Mouse (Mus musculus) heart, adult 18-20 months (tissue): ENCODE results near the gene L3mbtl4. TPM values are rescaled to one million over a fixed set of nuclear protein-coding genes. Genes with fewer than 3 reads are reported as not detected.
A peak's percentile ranks its signal among the peaks of the same experiment; 100 is the strongest.

Source experiments
- DNase-seq, 2 experiments: peaks; one replicate each; pipeline ENCODE4 v3.0.0; 2021 to 2022; ENCODE audit warnings: mixed read lengths in 1 of 2
- total RNA-seq, 2 experiments: library from RNA; stranded (reverse); gene quantifications; 2 replicates each; pipeline ENCODE4 v1.2.3; 2021

L3mbtl4 gene
- total RNA-seq, 2 experiments from 2014 or later, result 0.15 TPM; not detected in 1

DNA sequence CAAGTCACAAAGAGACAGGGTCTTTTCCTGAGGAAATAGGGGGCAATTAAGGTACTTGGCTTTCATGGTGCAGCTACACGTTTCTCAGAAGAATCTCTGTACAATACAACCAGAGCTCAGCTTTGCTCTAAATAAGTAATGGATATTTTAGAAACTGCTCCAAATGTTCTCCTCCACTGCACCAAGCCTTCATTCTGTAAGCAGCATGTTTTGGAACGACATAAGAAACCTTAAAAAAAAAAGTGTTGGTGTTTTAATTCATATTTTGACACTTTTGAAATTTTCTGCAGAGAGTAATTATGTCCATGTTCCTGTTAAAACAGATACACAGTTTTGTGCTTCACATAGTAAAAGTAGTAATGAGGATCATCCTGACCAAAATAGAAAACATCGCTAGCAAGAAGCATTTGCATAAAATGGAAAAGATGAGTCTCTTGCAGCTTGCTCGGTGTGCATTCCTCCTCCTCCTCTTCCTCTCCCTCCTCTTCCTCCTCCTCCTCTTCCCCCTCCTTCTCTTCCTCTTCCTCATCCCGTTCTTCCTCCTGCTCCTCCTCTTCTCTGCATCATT lies 369.0 kb downstream of the L3mbtl4 start:
- DNase-seq, result no peak

DNA sequence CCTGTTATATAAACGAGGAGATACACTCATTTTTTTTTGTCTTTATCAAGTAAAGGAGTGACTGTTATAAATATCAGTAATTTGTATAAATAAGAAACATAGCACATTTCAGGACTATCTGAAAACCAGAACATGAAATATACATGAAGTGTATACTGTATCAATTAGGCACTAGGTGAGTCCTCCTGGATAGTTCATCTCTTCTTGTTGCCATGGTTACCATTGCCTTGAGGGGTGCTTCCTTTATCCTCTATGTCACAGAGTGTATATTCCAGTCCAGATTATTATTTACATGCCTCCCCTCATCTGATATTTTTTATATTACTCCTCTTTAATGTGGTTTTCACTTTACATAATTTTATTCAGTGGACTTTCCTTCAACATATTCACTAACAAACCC lies 392.9 kb downstream of the L3mbtl4 start:
- DNase-seq, result no peak

GRCm38 (mm10) chr17:68672088-68672504 lies 398.5 kb downstream of the L3mbtl4 start:
- no peak for DNase-seq

DNA sequence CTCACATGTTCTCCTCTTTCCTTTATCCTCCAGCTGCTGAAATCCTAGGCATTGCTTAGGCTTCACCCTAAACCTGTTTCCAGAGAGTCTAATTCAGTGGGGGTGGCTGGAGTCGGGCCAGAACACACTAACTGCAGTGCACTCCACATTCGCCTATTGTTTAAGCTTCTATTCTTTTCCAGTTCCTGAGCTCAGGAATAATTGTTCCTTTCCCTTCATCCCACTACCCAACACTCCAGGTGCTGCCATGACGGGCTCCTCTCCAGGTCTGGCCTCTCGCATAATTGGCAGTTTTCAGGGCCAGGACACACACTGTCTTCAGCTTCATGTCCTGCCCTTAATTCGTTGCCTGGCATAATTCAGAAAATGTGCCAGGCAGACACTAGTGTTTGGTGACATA lies 437.1 kb downstream of the L3mbtl4 start:
- DNase-seq, result no peak

- no peak for DNase-seq
Observed at GRCm38 (mm10) chr17:68711350-68711749, 437.8 kb downstream of the L3mbtl4 start.

DNA sequence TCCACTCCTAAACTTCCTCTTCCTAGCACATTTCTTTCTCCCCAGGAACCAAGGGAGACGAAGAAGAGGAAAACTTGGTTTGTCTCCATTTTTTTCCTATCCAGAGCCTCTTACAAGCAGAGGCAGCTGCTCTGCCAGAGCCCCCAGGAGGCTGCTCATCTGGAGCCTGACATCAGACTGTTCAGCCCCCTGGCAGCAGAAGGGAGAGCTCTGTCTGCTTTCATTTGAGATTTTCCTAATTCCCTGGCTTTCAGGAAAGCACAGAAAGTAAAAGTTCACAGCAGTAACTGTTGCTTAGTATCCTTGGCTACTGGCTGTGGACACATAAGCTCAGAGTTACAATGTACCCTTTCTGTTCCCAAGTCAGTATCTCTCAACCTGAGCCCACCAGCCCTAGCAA lies 474.7 kb downstream of the L3mbtl4 start:
- DNase-seq, result peak; percentile 12 to 41

DNA sequence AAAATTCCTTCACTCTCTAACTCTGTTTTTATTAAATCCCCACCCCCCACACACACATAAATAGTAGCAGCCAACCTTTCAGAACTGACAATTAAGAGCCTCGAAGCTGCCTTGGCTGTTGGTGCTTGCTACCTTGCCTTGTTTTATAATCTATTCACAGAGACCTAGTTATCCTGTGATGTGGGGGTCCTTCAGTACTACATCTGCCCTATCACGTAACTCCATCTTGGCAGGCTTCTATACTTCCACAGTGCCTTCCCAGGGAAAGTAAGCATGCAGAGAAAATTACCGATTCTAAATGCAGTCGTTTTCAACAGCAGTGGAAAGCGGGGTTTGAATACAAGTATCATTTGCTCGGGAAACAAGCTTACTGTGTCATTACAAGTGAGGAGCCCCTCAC lies 476.9 kb downstream of the L3mbtl4 start:
- DNase-seq, result no peak

DNA sequence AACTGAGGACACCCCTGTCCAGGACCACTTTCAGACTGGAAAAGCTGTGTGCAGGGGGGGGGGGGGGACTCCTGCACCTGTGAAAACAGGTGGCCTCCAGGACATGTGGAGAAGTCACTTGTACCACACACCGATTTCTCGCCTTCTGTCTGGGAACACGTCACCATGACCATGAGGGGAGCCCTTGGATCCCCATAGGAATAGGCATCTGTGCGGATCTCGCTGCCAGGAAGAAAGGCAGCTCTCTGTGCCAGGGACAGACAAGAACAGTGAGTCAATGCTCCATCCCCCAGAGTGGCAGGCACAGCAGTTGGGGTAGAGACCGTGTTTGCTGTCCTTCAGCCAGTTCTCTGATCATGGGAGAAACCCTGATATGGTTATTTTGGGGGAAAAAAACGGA lies 479.5 kb downstream of the L3mbtl4 start:
- DNase-seq, result no peak

DNA sequence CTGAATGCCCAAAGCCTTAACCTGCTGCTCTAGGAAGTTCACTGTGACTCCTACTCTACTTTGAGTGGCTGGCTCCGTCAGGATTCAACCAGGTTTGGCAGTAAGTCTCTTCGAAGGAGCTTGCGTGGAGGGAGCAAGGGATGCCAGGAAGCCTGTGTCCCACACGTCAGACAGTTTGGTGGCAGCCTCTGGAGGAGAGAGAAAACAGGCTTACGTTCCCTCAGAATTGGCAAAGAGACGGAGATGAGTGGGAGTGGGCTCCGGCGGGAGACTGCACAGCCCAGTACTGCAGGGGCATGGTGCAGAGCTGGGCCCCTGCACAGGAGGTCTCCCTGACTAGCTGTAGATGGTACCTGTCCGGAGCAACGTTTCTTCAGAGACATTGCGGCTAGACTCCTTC lies 481.2 kb downstream of the L3mbtl4 start:
- no peak for DNase-seq

- DNase-seq, result no peak
Observed at GRCm38 (mm10) chr17:68758428-68758827, 484.8 kb downstream of the L3mbtl4 start.

- DNase-seq, result no peak
Observed at GRCm38 (mm10) chr17:68758936-68759335, 485.3 kb downstream of the L3mbtl4 start.

- DNase-seq, result no peak
Observed at GRCm38 (mm10) chr17:68759978-68760377, 486.4 kb downstream of the L3mbtl4 start.

GRCm38 (mm10) chr17:68764329-68764880 lies 490.8 kb downstream of the L3mbtl4 start:
- no peak for DNase-seq

DNA sequence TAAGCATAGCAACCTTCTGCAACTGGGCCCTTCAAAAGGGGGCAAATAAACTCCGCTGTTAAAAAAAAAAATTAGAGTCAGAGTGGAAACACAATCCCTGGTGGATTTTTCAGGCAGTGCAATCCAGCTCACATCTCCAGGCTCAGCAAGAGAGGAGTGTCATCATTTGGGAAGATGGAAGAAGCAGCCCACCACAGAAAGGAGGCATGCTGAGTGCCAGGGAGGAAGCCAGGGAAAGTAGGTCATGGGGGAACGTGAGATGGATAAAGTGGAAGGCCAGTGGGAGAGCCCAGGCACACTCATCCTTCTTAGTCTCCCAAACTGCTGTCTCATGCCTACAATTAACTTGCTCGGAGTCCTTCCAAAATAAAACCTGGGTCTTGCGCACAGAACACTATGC lies 496.0 kb downstream of the L3mbtl4 start:
- DNase-seq, result no peak

DNA sequence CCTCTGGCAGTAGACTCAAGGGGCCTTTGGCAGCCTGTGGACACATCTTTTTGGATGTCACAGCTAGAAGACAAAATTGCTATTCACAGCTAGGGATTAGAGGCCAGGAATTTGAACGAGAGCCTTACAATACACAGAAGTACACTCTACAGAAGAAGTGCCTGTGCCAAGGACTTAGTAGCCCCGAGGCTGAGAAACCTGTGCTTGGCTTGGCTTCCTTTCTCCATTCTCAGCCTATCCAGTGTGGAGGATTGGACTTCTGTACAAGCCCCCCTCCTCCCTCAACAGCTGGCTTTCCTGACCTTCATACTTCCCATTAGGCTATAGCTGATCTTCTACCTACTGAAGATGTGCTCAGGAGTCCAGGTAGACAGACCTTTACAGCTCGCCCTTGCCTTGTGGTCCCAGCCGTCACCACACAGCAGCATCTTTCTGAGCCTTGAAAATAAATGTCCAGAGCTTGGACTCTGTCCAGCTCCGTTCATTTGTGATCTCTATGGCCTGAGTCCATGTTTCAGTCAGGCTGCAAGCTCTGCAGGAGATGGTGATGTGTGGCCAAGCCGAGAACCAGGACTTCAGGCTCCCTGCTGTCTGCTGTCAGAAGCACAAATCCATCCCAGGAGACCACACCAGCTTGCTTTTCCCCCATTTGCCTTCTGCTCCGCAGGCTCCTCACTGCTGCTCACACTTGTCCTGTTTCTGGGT lies 497.6 kb downstream of the L3mbtl4 start:
- no peak for DNase-seq

DNA sequence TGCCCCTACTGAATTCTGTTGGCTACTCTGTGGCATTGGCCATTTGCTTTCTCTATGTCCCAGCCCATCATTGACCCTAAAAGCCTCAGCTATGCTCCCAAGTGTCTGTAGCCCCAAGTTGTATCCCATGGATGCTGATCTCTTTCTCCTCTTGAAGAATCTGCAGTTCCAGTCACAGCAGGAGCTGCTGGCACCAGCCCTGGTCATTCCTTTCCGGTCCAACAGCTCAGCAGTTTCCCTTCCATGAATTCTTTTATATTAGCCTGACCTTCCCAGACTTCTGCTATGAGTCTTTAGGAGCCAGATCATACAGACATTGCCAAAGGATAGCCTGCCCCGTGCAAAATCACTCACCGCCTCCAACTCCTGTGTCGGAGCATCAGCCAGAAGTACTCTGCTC lies 520.1 kb downstream of the L3mbtl4 start:
- DNase-seq, result no peak

- no peak for DNase-seq
Observed at GRCm38 (mm10) chr17:68826323-68826722, 552.7 kb downstream of the L3mbtl4 start, which contains the start of gene Tmem200c. TSS of gene Tmem200c (plus strand) at chr17:68826623.
